Mouse (Mus musculus): Measurements from ENCODE around the gene Kcns1.

GRCm38 (mm10) chr2:164126533-164126955 is 44.4 kb downstream of the Kcns1 start:
- TF ChIP-seq CTCF (IDR thresholded peaks at IDR 0.05; ENCODE audit: low read depth) (peak; percentile 30; the same call in 1 of the 2 replicates), EP300 (IDR thresholded peaks at IDR 0.05; ENCODE audit: low read depth) (no peak)
